Mouse (Mus musculus): ENCODE measurements around the gene Epgn. TPM values are rescaled to one million over a fixed set of nuclear protein-coding genes. Genes with fewer than 3 reads are reported as not detected.

The Epgn gene
- total RNA-seq (2015; ENCODE audit: low replicate concordance) (not detected in 2 replicates), total RNA-seq (2017; ENCODE audit: low replicate concordance) (not detected in 2 replicates)

- no peak for ATAC-seq (replicated peaks; ENCODE audit: low FRiP score, poor library complexity, severe bottlenecking)
These were observed at the start of gene Epgn for GRCm38 (mm10) chr5:91027164-91027563. Gene Epgn (plus strand): TSS chr5:91027464.

GRCm38 (mm10) chr5:90980297-90980696 lies 47.0 kb upstream of the Epgn start:
- no peak for ATAC-seq (replicated peaks; ENCODE audit: low FRiP score, poor library complexity, severe bottlenecking)

- ATAC-seq (replicated peaks; ENCODE audit: low FRiP score, poor library complexity, severe bottlenecking): no peak
These were observed 39.7 kb upstream of the Epgn start for GRCm38 (mm10) chr5:90987605-90988004.

- ATAC-seq (replicated peaks; ENCODE audit: low FRiP score, poor library complexity, severe bottlenecking): no peak
These were observed 39.1 kb upstream of the Epgn start for GRCm38 (mm10) chr5:90988149-90988548.

- ATAC-seq (replicated peaks; ENCODE audit: low FRiP score, poor library complexity, severe bottlenecking): no peak
These were observed 38.7 kb upstream of the Epgn start for GRCm38 (mm10) chr5:90988592-90988991.

- ATAC-seq (replicated peaks; ENCODE audit: low FRiP score, poor library complexity, severe bottlenecking): no peak
These were observed 27.3 kb upstream of the Epgn start for GRCm38 (mm10) chr5:90999942-91000341.

- ATAC-seq (replicated peaks; ENCODE audit: low FRiP score, poor library complexity, severe bottlenecking): no peak
These were observed 12.0 kb upstream of the Epgn start for GRCm38 (mm10) chr5:91015216-91015615.

- ATAC-seq (replicated peaks; ENCODE audit: low FRiP score, poor library complexity, severe bottlenecking): no peak
These were observed 4.2 kb upstream of the Epgn start for GRCm38 (mm10) chr5:91023114-91023513.

GRCm38 (mm10) chr5:91027840-91028239 lies 576 bp downstream of the Epgn start:
- no peak for ATAC-seq (replicated peaks; ENCODE audit: low FRiP score, poor library complexity, severe bottlenecking)

- no peak for ATAC-seq (replicated peaks; ENCODE audit: low FRiP score, poor library complexity, severe bottlenecking)
These were observed 3.4 kb downstream of the Epgn start for GRCm38 (mm10) chr5:91030629-91031028.

GRCm38 (mm10) chr5:91035341-91035740 lies 8.1 kb downstream of the Epgn start:
- no peak for ATAC-seq (replicated peaks; ENCODE audit: low FRiP score, poor library complexity, severe bottlenecking)

GRCm38 (mm10) chr5:91036628-91037027 lies 9.4 kb downstream of the Epgn start:
- no peak for ATAC-seq (replicated peaks; ENCODE audit: low FRiP score, poor library complexity, severe bottlenecking)

GRCm38 (mm10) chr5:91037756-91038155 lies 10.5 kb downstream of the Epgn start:
- ATAC-seq (replicated peaks; ENCODE audit: low FRiP score, poor library complexity, severe bottlenecking): no peak

GRCm38 (mm10) chr5:91038547-91038946 lies 11.3 kb downstream of the Epgn start:
- ATAC-seq (replicated peaks; ENCODE audit: low FRiP score, poor library complexity, severe bottlenecking): no peak

GRCm38 (mm10) chr5:91038963-91039362 lies 11.7 kb downstream of the Epgn start:
- ATAC-seq (replicated peaks; ENCODE audit: low FRiP score, poor library complexity, severe bottlenecking): no peak

- ATAC-seq (replicated peaks; ENCODE audit: low FRiP score, poor library complexity, severe bottlenecking): no peak
These were observed 20.7 kb downstream of the Epgn start for GRCm38 (mm10) chr5:91047987-91048386.

- ATAC-seq (replicated peaks; ENCODE audit: low FRiP score, poor library complexity, severe bottlenecking): no peak
These were observed 21.1 kb downstream of the Epgn start for GRCm38 (mm10) chr5:91048397-91048796.

GRCm38 (mm10) chr5:91072340-91072739 lies 45.1 kb downstream of the Epgn start:
- no peak for ATAC-seq (replicated peaks; ENCODE audit: low FRiP score, poor library complexity, severe bottlenecking)

GRCm38 (mm10) chr5:91073626-91074025 lies 46.4 kb downstream of the Epgn start:
- no peak for ATAC-seq (replicated peaks; ENCODE audit: low FRiP score, poor library complexity, severe bottlenecking)

- no peak for ATAC-seq (replicated peaks; ENCODE audit: low FRiP score, poor library complexity, severe bottlenecking)
These were observed 46.8 kb downstream of the Epgn start for GRCm38 (mm10) chr5:91074026-91074425.

GRCm38 (mm10) chr5:91074450-91074950 lies 47.2 kb downstream of the Epgn start, which contains the start of gene Ereg:
Gene Ereg (plus strand): TSS chr5:91074622.
- no peak for ATAC-seq (replicated peaks; ENCODE audit: low FRiP score, poor library complexity, severe bottlenecking)

- no peak for ATAC-seq (replicated peaks; ENCODE audit: low FRiP score, poor library complexity, severe bottlenecking)
These were observed 47.8 kb downstream of the Epgn start for GRCm38 (mm10) chr5:91075021-91075420.
